Mouse (Mus musculus) midbrain, embryonic 15.5 days (tissue): ENCODE results near the gene Trp53rkb. TPM values are rescaled to one million over a fixed set of nuclear protein-coding genes. Genes with fewer than 3 reads are reported as not detected.

Experiments used
- ATAC-seq: fragments of 200-750 bp; cut with Nextera tagmentation; replicated peaks from 2 replicates; pipeline ENCODE4 v1.8.0; 2017; ENCODE audit warnings: moderate TSS enrichment
- H3K27ac ChIP-seq: fragments of 300-500 bp; sonication (generic); 2 replicates; pipeline ENCODE4 v1.5.1; 2015; ENCODE audit warnings: mild to moderate bottlenecking, inconsistent platforms
- H3K27me3 ChIP-seq: fragments of 300-500 bp; sonication (generic); replicated peaks from 2 replicates; pipeline ENCODE4 v1.6.1; 2015; ENCODE audit warnings: inconsistent platforms
- H3K36me3 ChIP-seq: fragments of 300-500 bp; sonication (generic); replicated peaks from 2 replicates; pipeline ENCODE4 v1.6.1; 2015; ENCODE audit warnings: inconsistent platforms
- H3K4me1 ChIP-seq: fragments of 300-500 bp; sonication (generic); 2 replicates; pipeline ENCODE4 v1.6.1; 2015; ENCODE audit warnings: inconsistent platforms
- H3K4me2 ChIP-seq: fragments of 300-500 bp; sonication (generic); 2 replicates; pipeline ENCODE4 v1.6.1; 2015; ENCODE audit warnings: inconsistent platforms, mild to moderate bottlenecking, moderate library complexity
- H3K4me3 ChIP-seq: fragments of 300-500 bp; sonication (generic); 2 replicates; pipeline ENCODE4 v1.5.1; 2015; ENCODE audit warnings: mild to moderate bottlenecking, inconsistent platforms
- H3K9ac ChIP-seq: fragments of 300-500 bp; sonication (generic); 2 replicates; pipeline ENCODE4 v1.6.1; 2015; ENCODE audit warnings: mild to moderate bottlenecking, inconsistent platforms
- H3K9me3 ChIP-seq: fragments of 300-500 bp; sonication (generic); 2 replicates; pipeline ENCODE4 v1.6.1; 2016; ENCODE audit warnings: inconsistent platforms
- whole genome bisulfite sequencing: fragments of 180-500 bp; shearing (Covaris S2); methylation state at CpG from one replicate; pipeline ENCODE4 v1.1.7; 2015; ENCODE audit warnings: mixed read lengths; 5-methylcytosine and 5-hydroxymethylcytosine counted together
- polyA plus RNA-seq: library from polyadenylated mRNA; unstranded; fragments of >200 nt; fragmentation: Nextera tagmentation; extraction: Ambion mirVana; gene quantifications from 2 replicates; pipeline ENCODE4 v1.2.1, GENCODE M21; 2015

Trp53rkb gene
- polyA plus RNA-seq, 1 experiment from 2014 or later, result 11.0 TPM

DNA sequence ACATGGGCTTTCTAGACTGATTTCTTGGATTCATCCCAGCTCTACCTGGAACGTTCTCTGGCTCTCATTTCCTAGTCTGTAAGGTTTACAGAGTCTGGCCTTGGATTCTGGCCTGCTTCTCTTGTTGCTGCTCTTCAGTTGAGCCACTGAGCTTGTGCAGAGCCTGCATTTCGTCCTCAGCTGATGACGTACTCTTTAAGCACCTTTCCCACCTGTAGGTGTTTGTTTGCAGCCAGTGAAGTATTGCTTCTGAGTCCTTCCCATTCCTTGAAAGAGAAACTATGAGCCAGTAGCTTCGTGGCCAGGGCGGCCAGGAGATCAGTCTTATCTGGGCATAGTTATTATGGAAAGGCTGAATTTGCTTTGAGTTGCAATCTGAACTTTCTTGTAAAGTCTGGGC is 32.1 kb downstream of the Trp53rkb start:
- no peak overlapping the region for H3K4me3 ChIP-seq
- H3K27ac ChIP-seq, result no peak overlapping the region
- 96% methylated on average over 5 of the region's 5 CpGs for WGBS
- H3K4me2 ChIP-seq, result no peak overlapping the region
- no peaks in the 10 kb centered on the region; the same call in 1 of the 2 replicates for H3K36me3 ChIP-seq
- no peak for ATAC-seq
- H3K9ac ChIP-seq, result no peak overlapping the region
- no peaks in the 10 kb centered on the region; the same call in 1 of the 2 replicates for H3K4me1 ChIP-seq
- H3K9me3 ChIP-seq, result no peaks in the 10 kb centered on the region
- no peaks in the 10 kb centered on the region for H3K27me3 ChIP-seq

DNA sequence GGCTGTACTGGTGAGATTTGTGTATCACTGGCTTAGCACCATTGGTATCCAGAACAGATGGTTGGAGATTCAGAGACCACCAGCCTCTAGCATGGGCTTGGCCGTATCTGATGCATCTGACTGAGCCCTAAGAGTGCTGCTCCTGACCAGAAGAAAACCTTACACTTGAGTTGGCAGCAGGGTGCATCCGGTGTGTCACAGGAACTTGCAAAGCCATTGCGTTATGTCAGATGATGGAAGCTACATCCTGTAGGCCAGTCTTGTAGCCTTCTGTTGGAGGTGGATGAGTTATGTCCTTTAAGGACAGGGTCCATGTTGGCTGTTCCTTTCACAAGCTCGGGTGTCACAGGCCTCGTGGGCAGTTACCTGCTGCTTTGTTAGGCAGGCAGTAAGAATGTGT is 32.7 kb downstream of the Trp53rkb start:
- 95% methylated on average over 5 of the region's 5 CpGs for WGBS

DNA sequence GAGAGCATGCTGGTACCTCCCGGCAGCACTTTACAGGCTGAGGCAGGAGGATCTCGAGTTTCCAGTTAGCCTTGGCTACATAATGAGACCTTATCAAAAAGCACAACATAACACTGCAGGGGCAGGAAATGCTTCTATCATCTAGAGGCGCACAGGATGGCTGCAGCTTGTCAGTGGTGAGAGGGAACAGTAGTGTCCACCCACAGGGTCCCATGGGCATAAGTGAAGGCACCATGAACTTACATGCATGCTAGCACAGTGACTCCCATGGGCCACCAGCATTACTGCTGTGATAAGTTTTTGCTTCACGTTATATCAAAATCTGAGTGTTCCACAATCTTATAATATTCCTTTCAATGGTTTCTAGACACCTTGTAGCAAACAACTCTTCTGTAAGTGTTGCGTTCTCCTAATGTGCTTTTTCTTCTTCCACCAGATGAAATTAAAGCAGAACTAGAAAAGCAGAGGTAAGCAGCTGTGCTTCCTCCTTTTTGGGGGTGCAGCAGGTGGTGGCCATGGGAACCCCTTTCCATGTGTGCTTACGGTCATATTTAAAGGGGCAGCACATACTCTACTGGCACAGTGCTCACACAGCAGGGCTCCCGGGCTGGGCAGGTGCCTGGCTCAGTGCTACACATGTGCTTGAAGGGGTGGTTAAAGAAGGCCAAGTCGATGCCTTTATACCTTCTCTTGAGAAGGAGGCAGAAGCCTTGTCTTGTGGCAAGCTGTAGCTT is 34.3 kb downstream of the Trp53rkb start:
- Histone ChIP-seq H3K4me2 (no peak overlapping the region), H3K36me3 (no peaks in the 10 kb centered on the region; the same call in 1 of the 2 replicates), H3K9me3 (no peaks in the 10 kb centered on the region), H3K4me1 (no peaks in the 10 kb centered on the region; the same call in 1 of the 2 replicates), H3K27me3 (no peaks in the 10 kb centered on the region), H3K4me3 (no peak overlapping the region), H3K9ac (no peak overlapping the region), H3K27ac (no peak overlapping the region)
- 88% methylated on average over 8 of the region's 8 CpGs for WGBS
- ATAC-seq, result no peak

More for the DNA sequence above, 32.7 kb downstream of the Trp53rkb start:
- H3K4me1 ChIP-seq, result no peaks in the 10 kb centered on the region; the same call in 1 of the 2 replicates
- no peak overlapping the region for H3K27ac ChIP-seq
- no peak overlapping the region for H3K9ac ChIP-seq
- H3K4me3 ChIP-seq, result no peak overlapping the region
- H3K36me3 ChIP-seq, result no peaks in the 10 kb centered on the region; the same call in 1 of the 2 replicates
- no peaks in the 10 kb centered on the region for H3K27me3 ChIP-seq
- no peak overlapping the region for H3K4me2 ChIP-seq
- no peak for ATAC-seq
- no peaks in the 10 kb centered on the region for H3K9me3 ChIP-seq

GRCm38 (mm10) chr2:166828306-166828705 is 36.0 kb downstream of the Trp53rkb start:
- no peaks in the 10 kb centered on the region for H3K4me1 ChIP-seq
- H3K27ac ChIP-seq, result no peak overlapping the region
- no peak overlapping the region for H3K4me2 ChIP-seq
- no peak for ATAC-seq
- no peaks in the 10 kb centered on the region; the same call in 1 of the 2 replicates for H3K36me3 ChIP-seq
- no peaks in the 10 kb centered on the region for H3K9me3 ChIP-seq
- H3K4me3 ChIP-seq, result no peak overlapping the region
- H3K9ac ChIP-seq, result no peak overlapping the region
- H3K27me3 ChIP-seq, result no peaks in the 10 kb centered on the region
- WGBS, result 92% methylated on average over 12 of the region's 12 CpGs

GRCm38 (mm10) chr2:166830350-166830749 is 38.0 kb downstream of the Trp53rkb start:
- Histone ChIP-seq H3K4me1 (no peaks in the 10 kb centered on the region), H3K4me2 (no peak overlapping the region), H3K9ac (no peak overlapping the region), H3K27me3 (no peaks in the 10 kb centered on the region), H3K36me3 (no peaks in the 10 kb centered on the region; the same call in 1 of the 2 replicates), H3K4me3 (no peak overlapping the region), H3K27ac (no peak overlapping the region), H3K9me3 (no peaks in the 10 kb centered on the region)
- ATAC-seq, result no peak
- 88% methylated on average over 5 of the region's 5 CpGs for WGBS

GRCm38 (mm10) chr2:166834091-166834490 is 41.8 kb downstream of the Trp53rkb start:
- no peaks in the 10 kb centered on the region for H3K36me3 ChIP-seq
- no peak overlapping the region for H3K4me3 ChIP-seq
- H3K9ac ChIP-seq, result no peak overlapping the region
- no peaks in the 10 kb centered on the region for H3K4me1 ChIP-seq
- H3K9me3 ChIP-seq, result no peaks in the 10 kb centered on the region
- 93% methylated on average over 2 of the region's 2 CpGs for WGBS
- H3K27ac ChIP-seq, result no peak overlapping the region
- H3K4me2 ChIP-seq, result no peak overlapping the region
- ATAC-seq, result no peak
- H3K27me3 ChIP-seq, result no peaks in the 10 kb centered on the region

- ATAC-seq, result no peak
- 94% methylated on average over 4 of the region's 4 CpGs for WGBS
Observed at GRCm38 (mm10) chr2:166834796-166835195, 42.5 kb downstream of the Trp53rkb start.

DNA sequence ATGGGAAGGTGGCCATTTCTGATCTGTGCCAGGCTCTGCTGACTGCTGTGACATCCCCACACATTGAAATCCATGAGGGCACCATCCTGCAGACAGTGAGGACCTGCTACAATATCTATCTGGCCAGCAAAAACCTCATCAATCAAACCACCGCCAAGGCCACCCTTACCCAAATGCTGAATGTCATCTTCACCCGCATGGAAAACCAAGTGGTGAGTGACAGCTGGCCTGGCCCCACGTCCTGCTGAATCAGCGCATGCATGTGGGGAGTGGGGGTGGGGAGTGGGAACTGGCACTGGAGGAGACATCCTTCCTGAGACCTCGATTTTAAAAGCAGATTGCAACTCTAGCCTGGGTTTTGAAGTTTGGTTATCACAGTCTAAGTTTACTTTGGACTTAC is 43.2 kb downstream of the Trp53rkb start:
- Histone ChIP-seq H3K9me3 (no peaks in the 10 kb centered on the region), H3K27ac (no peak overlapping the region), H3K27me3 (no peaks in the 10 kb centered on the region), H3K36me3 (no peaks in the 10 kb centered on the region), H3K9ac (no peak overlapping the region), H3K4me3 (no peak overlapping the region), H3K4me1 (no peaks in the 10 kb centered on the region), H3K4me2 (no peak overlapping the region)
- WGBS, result 82% methylated on average over 5 of the region's 5 CpGs
- ATAC-seq, result no peak

More at GRCm38 (mm10) chr2:166834796-166835195, 42.5 kb downstream of the Trp53rkb start:
- Histone ChIP-seq H3K9me3 (no peaks in the 10 kb centered on the region), H3K4me1 (no peaks in the 10 kb centered on the region), H3K36me3 (no peaks in the 10 kb centered on the region), H3K4me2 (no peak overlapping the region), H3K27me3 (no peaks in the 10 kb centered on the region), H3K9ac (no peak overlapping the region), H3K4me3 (no peak overlapping the region), H3K27ac (no peak overlapping the region)

GRCm38 (mm10) chr2:166841813-166842212 is 49.5 kb downstream of the Trp53rkb start:
- Histone ChIP-seq H3K4me3 (no peak overlapping the region), H3K36me3 (no peaks in the 10 kb centered on the region), H3K4me1 (no peaks in the 10 kb centered on the region), H3K27me3 (no peaks in the 10 kb centered on the region), H3K27ac (no peak overlapping the region), H3K9me3 (no peaks in the 10 kb centered on the region), H3K9ac (no peak overlapping the region), H3K4me2 (no peak overlapping the region)
- no peak for ATAC-seq
- 86% methylated on average over 4 of the region's 4 CpGs for WGBS

Other genes with a start within 250 kb of the Trp53rkb start
- 20.6 and 22.0 TPM in 2 replicates for gene Prex1, start 78.7 kb upstream of the Trp53rkb start, polyA plus RNA-seq
- 4.9 and 5.2 TPM in 2 replicates for gene Arfgef2, start 13.1 kb downstream of the Trp53rkb start, polyA plus RNA-seq
- 95.3 and 99.4 TPM in 2 replicates for gene Cse1l, start 113.5 kb downstream of the Trp53rkb start, polyA plus RNA-seq
- gene Stau1, start 203.8 kb downstream of the Trp53rkb start, polyA plus RNA-seq, result 114 and 122 TPM in 2 replicates
- 38.8 and 40.7 TPM in 2 replicates for gene Ddx27, start 222.7 kb downstream of the Trp53rkb start, polyA plus RNA-seq